Mouse (Mus musculus): ENCODE results near the gene Mmp24. TPM values are rescaled to one million over a fixed set of nuclear protein-coding genes. Genes with fewer than 3 reads are reported as not detected.
A peak's percentile ranks its signal among the peaks of the same experiment; 100 is the strongest.
"Not testable (repeated sequence)": the region's sequence is repeated elsewhere in the genome, so short reads cannot be mapped to it uniquely, and the experiment has no call there.

Mmp24 gene
- polyA plus RNA-seq, 1 experiment from 2014 or later, result not detected

- Histone ChIP-seq H3K4me2 (ENCODE audit: low read length) (no peak overlapping the region), H3K4me3 (ENCODE audit: control insufficient read depth in 1 of 2, insufficient read depth in 1 of 2, low read depth in 1 of 2, low read length in 2 of 2) (no peak overlapping the region), H3K27me3 (ENCODE audit: control insufficient read depth, insufficient read depth, low read length) (no peaks in the 10 kb centered on the region), H3K9me3 (ENCODE audit: control insufficient read depth, low read length) (no peaks in the 10 kb centered on the region), H3K27ac (replicated peaks in 1 of 2; ENCODE audit: control insufficient read depth in 1 of 2, insufficient read depth in 1 of 2, low read depth in 2 of 2, low read length in 2 of 2) (no peak overlapping the region), H3K4me1 (ENCODE audit: control insufficient read depth in 2 of 2, insufficient read depth in 2 of 2, low read length in 2 of 2) (peaks cover 3 to 21% of the 10 kb centered on the region in 2 experiments; a peak in 3 of 4 replicates), H3K36me3 (ENCODE audit: control insufficient read depth, insufficient read depth, low read length) (peaks cover 48% of the 10 kb centered on the region), H3K9ac (ENCODE audit: low read length) (no peak overlapping the region)
- WGBS, result 94% methylated on average over 8 of the region's 8 CpGs
- ATAC-seq (ENCODE audit: insufficient number of reproducible peaks, insufficient read depth, low FRiP score, low read depth), result no peak
Measured at GRCm38 (mm10) chr2:155823722-155824121, 48.6 kb downstream of the Mmp24 start.

- Histone ChIP-seq H3K27ac (replicated peaks in 1 of 2; ENCODE audit: control insufficient read depth in 1 of 2, insufficient read depth in 1 of 2, low read depth in 2 of 2, low read length in 2 of 2) (peak overlapping the region; percentile 67 to 85), H3K9ac (ENCODE audit: low read length) (peak overlapping the region; percentile 89), H3K4me1 (ENCODE audit: control insufficient read depth in 2 of 2, insufficient read depth in 2 of 2, low read length in 2 of 2) (peaks cover 3 to 16% of the 10 kb centered on the region in 2 experiments; a peak in 3 of 4 replicates), H3K4me3 (ENCODE audit: control insufficient read depth in 1 of 2, insufficient read depth in 1 of 2, low read depth in 1 of 2, low read length in 2 of 2) (peak overlapping the region; percentile 70 to 73), H3K4me2 (ENCODE audit: low read length) (peak overlapping the region; percentile 78), H3K36me3 (ENCODE audit: control insufficient read depth, insufficient read depth, low read length) (peaks cover 32% of the 10 kb centered on the region), H3K27me3 (ENCODE audit: control insufficient read depth, insufficient read depth, low read length) (no peaks in the 10 kb centered on the region), H3K9me3 (ENCODE audit: control insufficient read depth, low read length) (no peaks in the 10 kb centered on the region)
- WGBS, result under 1% methylated on average over 52 of the region's 52 CpGs
- ATAC-seq (ENCODE audit: insufficient number of reproducible peaks, insufficient read depth, low FRiP score, low read depth), result no peak
Measured at GRCm38 (mm10) chr2:155825904-155826629, 50.9 kb downstream of the Mmp24 start.

- H3K9me3 ChIP-seq (ENCODE audit: control insufficient read depth, low read length), result no peaks in the 10 kb centered on the region
- H3K27ac ChIP-seq (replicated peaks in 1 of 2; ENCODE audit: control insufficient read depth in 1 of 2, insufficient read depth in 1 of 2, low read depth in 2 of 2, low read length in 2 of 2), result peak within 1 kb of the TSS; percentile 67 to 85
- peak within 1 kb of the TSS; percentile 70 to 73 for H3K4me3 ChIP-seq (ENCODE audit: control insufficient read depth in 1 of 2, insufficient read depth in 1 of 2, low read depth in 1 of 2, low read length in 2 of 2)
- H3K36me3 ChIP-seq (ENCODE audit: control insufficient read depth, insufficient read depth, low read length), result peaks cover 24% of the 10 kb centered on the region
- H3K4me2 ChIP-seq (ENCODE audit: low read length), result peak within 1 kb of the TSS; percentile 78
- peaks cover 3 to 16% of the 10 kb centered on the region in 2 experiments; a peak in 3 of 4 replicates for H3K4me1 ChIP-seq (ENCODE audit: control insufficient read depth in 2 of 2, insufficient read depth in 2 of 2, low read length in 2 of 2)
- no peaks in the 10 kb centered on the region for H3K27me3 ChIP-seq (ENCODE audit: control insufficient read depth, insufficient read depth, low read length)
- ATAC-seq (ENCODE audit: insufficient number of reproducible peaks, insufficient read depth, low FRiP score, low read depth), result peak; percentile 90
- H3K9ac ChIP-seq (ENCODE audit: low read length), result peak within 1 kb of the TSS; percentile 89
- WGBS, result 4% methylated on average over 27 of the region's 27 CpGs
Measured at GRCm38 (mm10) chr2:155826630-155827424, 51.7 kb downstream of the Mmp24 start, which contains the start of gene Eif6. Gene Eif6, minus strand, starts transcription at chr2:155826925.

- Histone ChIP-seq H3K4me2 (ENCODE audit: low read length) (no peak overlapping the region), H3K36me3 (ENCODE audit: control insufficient read depth, insufficient read depth, low read length) (no peaks in the 10 kb centered on the region), H3K9me3 (ENCODE audit: control insufficient read depth, low read length) (no peaks in the 10 kb centered on the region), H3K27ac (replicated peaks in 1 of 2; ENCODE audit: control insufficient read depth in 1 of 2, insufficient read depth in 1 of 2, low read depth in 2 of 2, low read length in 2 of 2) (no peak overlapping the region), H3K4me3 (ENCODE audit: control insufficient read depth in 1 of 2, insufficient read depth in 1 of 2, low read depth in 1 of 2, low read length in 2 of 2) (no peak overlapping the region), H3K4me1 (ENCODE audit: control insufficient read depth in 2 of 2, insufficient read depth in 2 of 2, low read length in 2 of 2) (peaks cover 3 to 8% of the 10 kb centered on the region in 2 experiments; a peak in 3 of 4 replicates), H3K9ac (ENCODE audit: low read length) (no peak overlapping the region), H3K27me3 (ENCODE audit: control insufficient read depth, insufficient read depth, low read length) (no peaks in the 10 kb centered on the region)
- WGBS, result 90% methylated on average over 8 of the region's 8 CpGs
- no peak for ATAC-seq (ENCODE audit: insufficient number of reproducible peaks, insufficient read depth, low FRiP score, low read depth)
Measured at GRCm38 (mm10) chr2:155830841-155831240, 55.7 kb downstream of the Mmp24 start.

GRCm38 (mm10) chr2:155831302-155831701 is 56.2 kb downstream of the Mmp24 start:
- no peaks in the 10 kb centered on the region for H3K36me3 ChIP-seq (ENCODE audit: control insufficient read depth, insufficient read depth, low read length)
- H3K4me3 ChIP-seq (ENCODE audit: control insufficient read depth in 1 of 2, insufficient read depth in 1 of 2, low read depth in 1 of 2, low read length in 2 of 2), result no peak overlapping the region
- peaks cover 3 to 7% of the 10 kb centered on the region in 2 experiments; a peak in 3 of 4 replicates for H3K4me1 ChIP-seq (ENCODE audit: control insufficient read depth in 2 of 2, insufficient read depth in 2 of 2, low read length in 2 of 2)
- no peak overlapping the region for H3K27ac ChIP-seq (replicated peaks in 1 of 2; ENCODE audit: control insufficient read depth in 1 of 2, insufficient read depth in 1 of 2, low read depth in 2 of 2, low read length in 2 of 2)
- no peak for ATAC-seq (ENCODE audit: insufficient number of reproducible peaks, insufficient read depth, low FRiP score, low read depth)
- no peaks in the 10 kb centered on the region for H3K9me3 ChIP-seq (ENCODE audit: control insufficient read depth, low read length)
- WGBS, result 49% methylated on average over 9 of the region's 9 CpGs
- H3K9ac ChIP-seq (ENCODE audit: low read length), result no peak overlapping the region
- no peak overlapping the region for H3K4me2 ChIP-seq (ENCODE audit: low read length)
- H3K27me3 ChIP-seq (ENCODE audit: control insufficient read depth, insufficient read depth, low read length), result no peaks in the 10 kb centered on the region

- H3K4me3 ChIP-seq (ENCODE audit: control insufficient read depth in 1 of 2, insufficient read depth in 1 of 2, low read depth in 1 of 2, low read length in 2 of 2); H3K4me1 ChIP-seq (ENCODE audit: control insufficient read depth in 2 of 2, insufficient read depth in 2 of 2, low read length in 2 of 2); H3K9ac ChIP-seq (ENCODE audit: low read length); H3K27me3 ChIP-seq (ENCODE audit: control insufficient read depth, insufficient read depth, low read length); H3K36me3 ChIP-seq (ENCODE audit: control insufficient read depth, insufficient read depth, low read length); H3K27ac ChIP-seq (replicated peaks in 1 of 2; ENCODE audit: control insufficient read depth in 1 of 2, insufficient read depth in 1 of 2, low read depth in 2 of 2, low read length in 2 of 2); H3K4me2 ChIP-seq (ENCODE audit: low read length); ATAC-seq (ENCODE audit: insufficient number of reproducible peaks, insufficient read depth, low FRiP score, low read depth); H3K9me3 ChIP-seq (ENCODE audit: control insufficient read depth, low read length): not testable (repeated sequence)
- 59% methylated on average over 1 of the region's 1 CpGs for WGBS
Measured at GRCm38 (mm10) chr2:155832087-155832486, 56.9 kb downstream of the Mmp24 start.

GRCm38 (mm10) chr2:155834732-155835131 is 59.6 kb downstream of the Mmp24 start, which contains the start of gene Fam83c:
Gene Fam83c, minus strand, starts transcription at chr2:155834854.
- no peak within 1 kb of the TSS for H3K4me2 ChIP-seq (ENCODE audit: low read length)
- H3K27me3 ChIP-seq (ENCODE audit: control insufficient read depth, insufficient read depth, low read length), result no peaks in the 10 kb centered on the region
- no peaks in the 10 kb centered on the region for H3K36me3 ChIP-seq (ENCODE audit: control insufficient read depth, insufficient read depth, low read length)
- H3K4me1 ChIP-seq (ENCODE audit: control insufficient read depth in 2 of 2, insufficient read depth in 2 of 2, low read length in 2 of 2), result no peaks in the 10 kb centered on the region
- no peaks in the 10 kb centered on the region for H3K9me3 ChIP-seq (ENCODE audit: control insufficient read depth, low read length)
- 47% methylated on average over 9 of the region's 9 CpGs for WGBS
- ATAC-seq (ENCODE audit: insufficient number of reproducible peaks, insufficient read depth, low FRiP score, low read depth), result no peak
- H3K27ac ChIP-seq (replicated peaks in 1 of 2; ENCODE audit: control insufficient read depth in 1 of 2, insufficient read depth in 1 of 2, low read depth in 2 of 2, low read length in 2 of 2), result no peak within 1 kb of the TSS
- no peak within 1 kb of the TSS for H3K9ac ChIP-seq (ENCODE audit: low read length)
- H3K4me3 ChIP-seq (ENCODE audit: control insufficient read depth in 1 of 2, insufficient read depth in 1 of 2, low read depth in 1 of 2, low read length in 2 of 2), result no peak within 1 kb of the TSS

Data from heart, embryonic 14.5 days (tissue).